Mouse (Mus musculus) stomach, postnatal 0 days (tissue): ENCODE results near the gene Ccdc40.

Experiments
- CTCF ChIP-seq: IDR thresholded peaks from 2 replicates; pipeline ENCODE4 v1.5.1; 2016; ENCODE audit warnings: antibody characterized with exemption, low read depth, mild to moderate bottlenecking, moderate library complexity
- EP300 ChIP-seq: optimal IDR thresholded peaks from 2 replicates; pipeline ENCODE3; 2016; ENCODE audit warnings: antibody characterized with exemption

- TF ChIP-seq CTCF (no peak), EP300 (no peak)
These were observed 40.3 kb downstream of the Ccdc40 start for GRCm38 (mm10) chr11:119268557-119269195.
